Mouse (Mus musculus): ENCODE results near the gene Lce1g. TPM values are rescaled to one million over a fixed set of nuclear protein-coding genes. Genes with fewer than 3 reads are reported as not detected.

Lce1g gene
- polyA plus RNA-seq (2015; fragmentation: Nextera tagmentation; extraction: Ambion mirVana): not detected in 2 replicates

DNA sequence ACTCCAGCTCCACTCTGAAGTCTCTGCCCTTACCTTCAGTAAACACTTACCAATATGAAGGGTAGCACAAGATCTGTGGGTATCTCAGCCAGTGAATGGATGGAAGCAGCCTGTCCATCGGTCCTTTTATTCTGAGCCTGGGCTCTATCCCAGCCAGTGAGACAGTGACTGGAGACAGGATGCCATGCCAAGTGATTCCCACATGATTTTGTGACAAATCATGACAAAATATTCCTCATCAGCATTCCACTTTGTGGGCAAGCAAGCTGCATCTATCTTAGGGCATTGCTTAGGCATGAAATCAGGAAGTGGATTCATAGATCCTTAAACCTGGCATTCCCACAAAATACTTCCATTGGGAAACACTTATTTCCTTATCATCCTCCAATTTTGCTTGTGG is at the start of gene Lce1g:
TSS of gene Lce1g (minus strand) at position 101 of the 400 bp plus-strand sequence.
- Histone ChIP-seq H3K27me3 (replicated peaks; ENCODE audit: control insufficient read depth, insufficient read depth, low read length) (no peaks in the 10 kb centered on the region), H3K9ac (ENCODE audit: low read depth, low read length) (no peak within 1 kb of the TSS), H3K9me3 (ENCODE audit: control insufficient read depth, low read length) (no peaks in the 10 kb centered on the region), H3K4me2 (ENCODE audit: low read depth, low read length) (no peak within 1 kb of the TSS), H3K27ac (ENCODE audit: low read length) (no peak within 1 kb of the TSS), H3K36me3 (ENCODE audit: control insufficient read depth, insufficient read depth, low read length) (no peaks in the 10 kb centered on the region), H3K4me3 (ENCODE audit: low read length) (no peak within 1 kb of the TSS), H3K4me1 (ENCODE audit: control insufficient read depth, insufficient read depth, low read length) (no peaks in the 10 kb centered on the region)
- no peak for ATAC-seq
- 85% methylated on average over 1 of the region's 1 CpGs for WGBS

DNA sequence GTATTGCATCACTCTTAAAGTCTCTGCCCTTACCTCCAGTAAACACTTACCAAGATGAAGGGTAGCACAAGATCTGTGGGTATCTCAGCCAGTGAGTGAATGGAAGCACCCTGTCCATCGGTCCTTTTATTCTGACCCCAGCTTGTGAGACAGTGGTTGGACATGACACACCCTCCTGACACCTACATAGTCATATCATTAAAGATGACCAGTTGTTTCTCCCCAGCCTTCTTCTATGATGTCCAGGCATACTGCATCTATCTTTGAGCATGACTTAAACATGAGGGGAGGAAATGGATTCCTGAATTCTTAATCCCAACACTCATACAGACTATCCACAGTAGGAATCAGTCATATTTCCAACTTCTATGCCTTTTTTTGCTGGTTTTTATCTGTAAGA is 38.3 kb upstream of the Lce1g start, which contains the start of gene Lce1j:
TSS of gene Lce1j (minus strand) at position 101 of the 400 bp plus-strand sequence.
- Histone ChIP-seq H3K4me3 (ENCODE audit: low read length) (no peak within 1 kb of the TSS), H3K36me3 (ENCODE audit: control insufficient read depth, insufficient read depth, low read length) (no peaks in the 10 kb centered on the region), H3K4me2 (ENCODE audit: low read depth, low read length) (no peak within 1 kb of the TSS), H3K4me1 (ENCODE audit: control insufficient read depth, insufficient read depth, low read length) (no peaks in the 10 kb centered on the region), H3K27ac (ENCODE audit: low read length) (no peak within 1 kb of the TSS), H3K9me3 (ENCODE audit: control insufficient read depth, low read length) (no peaks in the 10 kb centered on the region), H3K27me3 (replicated peaks; ENCODE audit: control insufficient read depth, insufficient read depth, low read length) (no peaks in the 10 kb centered on the region), H3K9ac (ENCODE audit: low read depth, low read length) (no peak within 1 kb of the TSS)
- 74% methylated on average over 1 of the region's 1 CpGs for WGBS
- no peak for ATAC-seq

DNA sequence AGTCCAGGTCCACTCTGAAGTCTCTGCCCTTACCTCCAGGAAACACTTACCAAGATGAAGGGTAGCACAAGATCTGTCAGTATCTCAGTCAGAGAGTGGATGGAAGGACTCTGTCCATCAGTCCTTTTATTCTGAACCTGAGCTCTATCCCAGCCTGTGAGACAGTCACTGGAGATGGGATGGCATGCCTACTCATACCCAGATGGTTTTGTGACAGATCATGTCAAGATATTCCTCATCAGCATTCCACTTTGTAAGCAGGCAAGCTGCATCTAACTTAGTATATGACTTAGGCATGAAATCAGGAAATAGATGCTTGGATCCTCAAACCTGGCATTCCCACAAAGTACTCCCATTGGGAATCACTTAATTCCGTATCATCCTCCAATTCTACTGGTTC is 26.7 kb upstream of the Lce1g start, which contains the start of gene Lce1i:
TSS of gene Lce1i (minus strand) at position 101 of the 400 bp plus-strand sequence.
- Histone ChIP-seq H3K36me3 (ENCODE audit: control insufficient read depth, insufficient read depth, low read length) (no peaks in the 10 kb centered on the region), H3K27me3 (replicated peaks; ENCODE audit: control insufficient read depth, insufficient read depth, low read length) (no peaks in the 10 kb centered on the region), H3K4me1 (ENCODE audit: control insufficient read depth, insufficient read depth, low read length) (no peaks in the 10 kb centered on the region), H3K9me3 (ENCODE audit: control insufficient read depth, low read length) (no peaks in the 10 kb centered on the region), H3K4me3 (ENCODE audit: low read length) (no peak within 1 kb of the TSS), H3K9ac (ENCODE audit: low read depth, low read length) (no peak within 1 kb of the TSS), H3K4me2 (ENCODE audit: low read depth, low read length) (no peak within 1 kb of the TSS), H3K27ac (ENCODE audit: low read length) (no peak within 1 kb of the TSS)
- WGBS: 86% methylated on average over 1 of the region's 1 CpGs
- no peak for ATAC-seq

DNA sequence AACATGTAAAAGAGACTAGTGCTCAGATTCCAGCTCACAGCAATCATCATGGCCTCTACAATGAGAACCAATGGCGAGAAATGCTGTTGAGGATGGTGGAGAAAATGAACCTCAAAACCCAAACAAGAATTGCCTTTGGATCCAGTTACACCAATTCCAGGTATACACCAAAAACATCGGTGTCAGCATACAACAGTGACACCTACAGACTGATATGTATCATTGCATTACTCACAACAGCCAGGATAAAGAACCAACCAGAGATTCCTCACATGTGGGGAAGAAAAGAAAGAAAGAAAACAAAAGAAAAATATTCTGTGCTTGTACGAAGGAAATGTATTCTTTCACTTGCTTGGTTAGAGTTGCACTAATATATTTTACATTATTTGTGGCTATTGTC is 19.4 kb upstream of the Lce1g start:
- Histone ChIP-seq H3K27ac (ENCODE audit: low read length) (no peak overlapping the region), H3K36me3 (ENCODE audit: control insufficient read depth, insufficient read depth, low read length) (no peaks in the 10 kb centered on the region), H3K4me1 (ENCODE audit: control insufficient read depth, insufficient read depth, low read length) (no peaks in the 10 kb centered on the region), H3K4me3 (ENCODE audit: low read length) (no peak overlapping the region), H3K4me2 (ENCODE audit: low read depth, low read length) (no peak overlapping the region), H3K27me3 (replicated peaks; ENCODE audit: control insufficient read depth, insufficient read depth, low read length) (no peaks in the 10 kb centered on the region), H3K9ac (ENCODE audit: low read depth, low read length) (no peak overlapping the region), H3K9me3 (ENCODE audit: control insufficient read depth, low read length) (no peaks in the 10 kb centered on the region)
- ATAC-seq: no peak
- 21% methylated on average over 3 of the region's 3 CpGs for WGBS

DNA sequence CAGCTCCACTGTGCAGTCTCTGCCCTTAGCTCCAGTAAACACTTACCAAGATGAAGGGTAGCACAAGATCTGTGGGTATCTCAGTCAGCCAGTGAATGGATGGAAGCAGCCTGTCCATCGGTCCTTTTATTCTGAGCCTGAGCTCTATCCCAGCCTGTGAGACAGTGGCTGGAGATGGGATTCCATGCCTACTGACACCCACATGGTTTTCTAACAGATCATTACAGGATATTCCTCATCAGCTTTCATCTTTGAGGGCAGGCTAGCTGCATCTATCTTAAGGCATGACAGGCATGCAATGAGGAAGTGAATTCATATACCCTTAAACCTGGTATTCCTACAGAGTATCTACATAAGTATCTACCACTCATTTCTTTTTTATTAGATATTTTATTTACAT is 12.8 kb upstream of the Lce1g start, which contains the start of gene Lce1h:
TSS of gene Lce1h (minus strand) at position 101 of the 400 bp plus-strand sequence.
- Histone ChIP-seq H3K9me3 (ENCODE audit: control insufficient read depth, low read length) (no peaks in the 10 kb centered on the region), H3K9ac (ENCODE audit: low read depth, low read length) (no peak within 1 kb of the TSS), H3K4me3 (ENCODE audit: low read length) (no peak within 1 kb of the TSS), H3K27ac (ENCODE audit: low read length) (no peak within 1 kb of the TSS), H3K4me2 (ENCODE audit: low read depth, low read length) (no peak within 1 kb of the TSS), H3K4me1 (ENCODE audit: control insufficient read depth, insufficient read depth, low read length) (no peaks in the 10 kb centered on the region), H3K27me3 (replicated peaks; ENCODE audit: control insufficient read depth, insufficient read depth, low read length) (no peaks in the 10 kb centered on the region), H3K36me3 (ENCODE audit: control insufficient read depth, insufficient read depth, low read length) (no peaks in the 10 kb centered on the region)
- WGBS: 86% methylated on average over 1 of the region's 1 CpGs
- ATAC-seq: no peak

DNA sequence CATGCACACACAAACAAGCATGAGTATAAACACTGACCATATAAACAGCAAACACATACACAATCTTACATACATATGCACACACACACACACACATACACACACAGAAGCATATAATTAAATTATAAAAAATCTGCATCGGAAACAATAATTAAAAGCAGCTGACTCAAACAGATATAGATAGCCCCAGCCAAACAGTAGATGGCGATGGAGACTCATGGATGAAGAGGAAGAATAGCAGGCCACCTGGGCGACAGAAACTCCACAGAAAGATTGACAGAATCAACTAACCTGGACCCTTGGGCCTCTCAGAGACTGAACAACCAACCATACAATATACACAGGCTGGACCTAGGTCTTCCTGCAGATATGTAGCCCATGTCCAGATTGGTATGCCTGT is 1.1 kb upstream of the Lce1g start:
- H3K4me1 ChIP-seq (ENCODE audit: control insufficient read depth, insufficient read depth, low read length): no peaks in the 10 kb centered on the region
- no peaks in the 10 kb centered on the region for H3K27me3 ChIP-seq (replicated peaks; ENCODE audit: control insufficient read depth, insufficient read depth, low read length)
- 46% methylated on average over 3 of the region's 3 CpGs for WGBS
- H3K4me2 ChIP-seq (ENCODE audit: low read depth, low read length): no peak overlapping the region
- no peak overlapping the region for H3K9ac ChIP-seq (ENCODE audit: low read depth, low read length)
- H3K36me3 ChIP-seq (ENCODE audit: control insufficient read depth, insufficient read depth, low read length): no peaks in the 10 kb centered on the region
- H3K4me3 ChIP-seq (ENCODE audit: low read length): no peak overlapping the region
- H3K27ac ChIP-seq (ENCODE audit: low read length): no peak overlapping the region
- H3K9me3 ChIP-seq (ENCODE audit: control insufficient read depth, low read length): no peaks in the 10 kb centered on the region
- ATAC-seq: no peak

DNA sequence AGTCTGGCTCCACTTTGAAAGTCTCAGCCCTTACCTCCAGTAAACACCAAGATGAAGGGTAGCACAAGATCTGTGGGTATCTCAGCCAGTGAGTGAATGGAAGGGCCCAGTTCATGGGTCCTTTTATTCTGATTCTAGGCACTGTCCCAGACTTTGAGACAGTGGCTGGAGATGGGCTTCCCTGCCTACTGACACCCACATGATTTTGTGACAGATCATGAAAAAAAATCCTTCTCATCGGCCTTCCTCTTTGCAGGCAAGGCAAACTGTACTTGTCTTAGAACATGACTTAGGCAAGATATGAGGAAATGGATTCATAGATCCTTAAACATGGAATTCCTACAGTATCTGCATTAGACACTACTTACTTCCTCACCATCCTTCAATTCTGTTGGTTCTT is 13.1 kb downstream of the Lce1g start, which contains the start of gene Gm38119:
TSS of gene Gm38119 (minus strand) at position 101 of the 400 bp plus-strand sequence.
- WGBS: 90% methylated on average over 1 of the region's 1 CpGs
- no peak within 1 kb of the TSS for H3K4me3 ChIP-seq (ENCODE audit: low read length)
- H3K4me2 ChIP-seq (ENCODE audit: low read depth, low read length): no peak within 1 kb of the TSS
- H3K9me3 ChIP-seq (ENCODE audit: control insufficient read depth, low read length): no peaks in the 10 kb centered on the region
- no peak within 1 kb of the TSS for H3K27ac ChIP-seq (ENCODE audit: low read length)
- no peaks in the 10 kb centered on the region for H3K27me3 ChIP-seq (replicated peaks; ENCODE audit: control insufficient read depth, insufficient read depth, low read length)
- no peak for ATAC-seq
- H3K9ac ChIP-seq (ENCODE audit: low read depth, low read length): no peak within 1 kb of the TSS
- H3K4me1 ChIP-seq (ENCODE audit: control insufficient read depth, insufficient read depth, low read length): no peaks in the 10 kb centered on the region
- H3K36me3 ChIP-seq (ENCODE audit: control insufficient read depth, insufficient read depth, low read length): no peaks in the 10 kb centered on the region

DNA sequence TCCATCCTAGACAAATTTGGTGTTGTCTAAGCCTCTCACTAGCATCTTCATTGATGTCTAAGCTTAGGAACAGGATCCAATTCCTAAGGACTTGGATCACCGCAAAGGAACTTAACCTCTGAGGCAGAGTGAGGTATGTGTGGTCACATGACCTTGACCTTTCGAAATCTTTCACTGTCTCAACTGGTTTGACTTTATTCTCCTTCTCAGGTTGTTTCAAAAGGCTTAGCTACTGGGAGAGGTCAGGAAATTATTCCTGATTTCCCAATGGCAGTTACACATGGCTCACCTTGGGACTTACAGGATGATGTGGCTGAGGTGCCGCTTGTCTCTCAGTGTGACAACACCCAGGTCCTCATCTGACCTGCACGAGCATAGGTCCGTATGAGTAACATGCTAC is 29.5 kb downstream of the Lce1g start:
- whole genome bisulfite sequencing: 81% methylated on average over 5 of the region's 5 CpGs
- H3K9me3 ChIP-seq (ENCODE audit: control insufficient read depth, low read length): no peaks in the 10 kb centered on the region
- H3K4me1 ChIP-seq (ENCODE audit: control insufficient read depth, insufficient read depth, low read length): no peaks in the 10 kb centered on the region
- no peaks in the 10 kb centered on the region for H3K27me3 ChIP-seq (replicated peaks; ENCODE audit: control insufficient read depth, insufficient read depth, low read length)
- H3K27ac ChIP-seq (ENCODE audit: low read length): no peak overlapping the region
- no peak overlapping the region for H3K9ac ChIP-seq (ENCODE audit: low read depth, low read length)
- no peak overlapping the region for H3K4me3 ChIP-seq (ENCODE audit: low read length)
- ATAC-seq: no peak
- H3K4me2 ChIP-seq (ENCODE audit: low read depth, low read length): no peak overlapping the region
- H3K36me3 ChIP-seq (ENCODE audit: control insufficient read depth, insufficient read depth, low read length): no peaks in the 10 kb centered on the region

DNA sequence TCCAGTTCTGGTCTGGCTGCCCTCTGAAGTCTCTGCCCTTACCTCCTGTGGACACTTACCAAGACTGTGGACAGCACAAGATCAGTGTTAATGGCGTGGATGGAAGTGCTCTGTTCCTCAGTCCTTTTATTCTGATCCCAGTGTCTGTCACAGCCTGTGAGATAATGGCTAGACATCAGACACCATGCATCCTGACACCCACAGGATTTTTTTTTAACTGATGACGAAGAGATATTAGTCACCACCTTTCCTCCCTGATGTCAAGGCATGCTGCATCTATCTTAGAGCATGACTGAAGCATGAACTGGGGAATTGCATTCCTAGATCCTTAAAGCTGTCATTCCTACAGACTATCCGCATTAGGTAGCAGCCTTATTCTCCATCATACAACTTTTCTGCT is 31.9 kb downstream of the Lce1g start, which contains the start of gene Lce1f:
TSS of gene Lce1f (minus strand) at position 101 of the 400 bp plus-strand sequence.
- WGBS: 75% methylated on average over 3 of the region's 3 CpGs
- ATAC-seq: no peak
- H3K27ac ChIP-seq (ENCODE audit: low read length): no peak within 1 kb of the TSS
- H3K4me3 ChIP-seq (ENCODE audit: low read length): no peak within 1 kb of the TSS
- no peak within 1 kb of the TSS for H3K4me2 ChIP-seq (ENCODE audit: low read depth, low read length)
- H3K36me3 ChIP-seq (ENCODE audit: control insufficient read depth, insufficient read depth, low read length): no peaks in the 10 kb centered on the region
- no peak within 1 kb of the TSS for H3K9ac ChIP-seq (ENCODE audit: low read depth, low read length)
- no peaks in the 10 kb centered on the region for H3K4me1 ChIP-seq (ENCODE audit: control insufficient read depth, insufficient read depth, low read length)
- no peaks in the 10 kb centered on the region for H3K27me3 ChIP-seq (replicated peaks; ENCODE audit: control insufficient read depth, insufficient read depth, low read length)
- no peaks in the 10 kb centered on the region for H3K9me3 ChIP-seq (ENCODE audit: control insufficient read depth, low read length)

DNA sequence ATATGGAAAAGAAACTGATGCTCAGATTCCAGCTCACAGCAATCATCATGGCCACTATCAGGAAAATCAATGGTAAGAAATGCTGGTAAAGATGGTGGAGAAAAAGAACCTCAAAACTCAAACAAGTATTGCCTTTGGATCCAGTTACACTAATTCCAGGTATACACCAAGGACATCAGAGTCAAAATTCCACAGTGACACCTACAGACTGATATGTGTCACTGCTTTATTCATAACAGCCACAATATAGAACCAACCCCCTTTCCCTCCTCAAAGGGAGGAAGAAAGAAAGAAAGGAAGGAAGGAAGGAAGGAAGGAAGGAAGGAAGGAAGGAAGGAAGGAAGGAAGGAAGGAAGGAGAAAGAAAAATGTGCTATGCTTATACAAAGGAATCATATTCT is 37.0 kb downstream of the Lce1g start:
- H3K27me3 ChIP-seq (replicated peaks; ENCODE audit: control insufficient read depth, insufficient read depth, low read length): no peaks in the 10 kb centered on the region
- no peak overlapping the region for H3K4me3 ChIP-seq (ENCODE audit: low read length)
- ATAC-seq: no peak
- no peak overlapping the region for H3K9ac ChIP-seq (ENCODE audit: low read depth, low read length)
- H3K9me3 ChIP-seq (ENCODE audit: control insufficient read depth, low read length): no peaks in the 10 kb centered on the region
- no peak overlapping the region for H3K27ac ChIP-seq (ENCODE audit: low read length)
- H3K4me2 ChIP-seq (ENCODE audit: low read depth, low read length): no peak overlapping the region
- no peaks in the 10 kb centered on the region for H3K4me1 ChIP-seq (ENCODE audit: control insufficient read depth, insufficient read depth, low read length)
- no peaks in the 10 kb centered on the region for H3K36me3 ChIP-seq (ENCODE audit: control insufficient read depth, insufficient read depth, low read length)
